Mouse (Mus musculus): ENCODE data around the gene Plcg2.

DNA sequence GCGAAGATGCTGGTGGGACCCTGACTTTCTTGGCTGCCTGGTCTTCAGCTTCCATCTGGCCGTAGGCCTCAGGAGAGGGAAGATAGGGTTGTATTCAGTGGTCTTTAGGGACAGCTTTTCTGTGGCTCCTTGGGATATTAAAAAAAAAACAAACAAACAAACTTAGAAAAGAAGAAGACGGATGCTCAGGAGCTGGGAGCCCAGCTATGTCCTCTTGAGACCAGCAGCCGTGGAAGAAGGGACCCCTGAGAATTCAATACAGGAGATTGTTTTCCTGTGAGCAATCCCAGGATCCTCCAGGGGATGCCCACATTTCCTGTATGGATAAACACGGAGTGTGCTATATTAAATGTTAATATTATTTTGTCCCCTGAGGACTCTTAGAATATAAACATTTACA is 177.1 kb downstream of the Plcg2 start:
- TF ChIP-seq CTCF (IDR thresholded peaks at IDR 0.05; ENCODE audit: extremely low read depth, insufficient read depth, low read length) (no peak), POLR2A (IDR thresholded peaks at IDR 0.05; ENCODE audit: extremely low read depth, insufficient read depth, low read length) (no peak)

All from cortical plate, adult 2 months (tissue).